16 mouse cellular contexts compared by ENCODE assay signal in the genomic region with DNA sequence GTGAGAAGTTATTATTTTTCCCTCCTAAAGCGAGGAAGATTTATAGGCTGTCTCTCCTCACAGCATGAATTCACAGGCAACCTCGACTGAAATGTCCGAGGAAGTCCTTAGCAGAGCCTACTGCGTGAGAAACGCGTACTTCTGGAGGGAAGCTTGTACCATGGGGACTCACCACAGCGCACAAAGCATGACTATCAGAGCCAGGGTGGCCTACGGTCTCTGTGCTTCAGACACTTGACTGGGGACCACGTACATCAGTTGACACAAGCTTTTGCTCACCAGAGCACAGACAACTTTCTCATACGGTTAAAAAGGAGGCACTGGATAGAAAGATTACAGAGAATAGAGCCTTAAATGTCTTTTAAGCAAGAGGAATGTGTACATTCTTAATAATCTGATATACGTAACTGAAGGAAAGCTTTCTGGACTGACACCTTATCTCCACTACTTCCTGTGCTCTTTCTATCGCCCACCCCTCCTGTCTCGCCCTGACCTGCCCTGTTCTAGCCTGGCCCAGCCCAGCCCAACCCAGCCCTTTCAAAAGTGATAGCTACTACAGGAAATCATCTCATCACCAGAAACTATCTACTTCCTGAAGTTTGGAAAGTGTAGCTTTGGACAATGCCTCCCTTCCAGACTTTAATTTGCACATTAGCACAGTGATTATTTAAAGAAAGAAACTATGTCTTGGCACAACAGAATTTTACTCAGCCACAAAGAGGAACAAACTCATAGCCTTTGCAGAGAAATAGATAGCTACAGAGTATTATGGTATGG.
DNase-seq lines count a peak whose midpoint lies in the region; ATAC-seq and TF ChIP-seq lines count a peak whose summit lies in the region.
"Had no signal": no experiment of that assay in that cellular context is flagged by ENCODE, and none has a peak within 500 bp of the region (broad histone marks: within the 10 kb centered on the region; RNA-seq: fewer than 3 reads in every experiment).

No protein-coding gene starts in this region.

- no peak for TF ChIP-seq CTCF in brain, embryonic 14.5 days (IDR thresholded peaks at IDR 0.05; ENCODE audit: borderline replicate concordance, extremely low read depth, insufficient read depth, insufficient read length)

- H3K36me3 ChIP-seq in hindbrain, embryonic 14.5 days (replicated peaks; ENCODE audit: control insufficient read depth, insufficient read depth) = no peaks in the 10 kb centered on the region
- no peaks in the 10 kb centered on the region for H3K36me3 ChIP-seq in hindbrain, embryonic 12.5 days
- H3K36me3 ChIP-seq: forebrain, embryonic 12.5 days; stomach, embryonic 15.5 days had no signal

- H3K27ac ChIP-seq in hindbrain, embryonic 14.5 days = no peak overlapping the region
- no peak overlapping the region for H3K27ac ChIP-seq in hindbrain, embryonic 12.5 days
- H3K27ac ChIP-seq: forebrain, embryonic 12.5 days; stomach, embryonic 15.5 days had no signal

- H3K9me3 ChIP-seq in hindbrain, embryonic 14.5 days (ENCODE audit: control insufficient read depth, low read length) = no peaks in the 10 kb centered on the region
- no peaks in the 10 kb centered on the region for H3K9me3 ChIP-seq in hindbrain, embryonic 12.5 days (replicated peaks)
- H3K9me3 ChIP-seq: forebrain, embryonic 12.5 days; stomach, embryonic 15.5 days had no signal

- DNase-seq in hindbrain, embryonic 14.5 days (ENCODE audit: low spot score) = no peak
- peak; percentile 39 for DNase-seq in brain, embryonic 14.5 days (ENCODE audit: low read depth)
- DNase-seq in spleen, postnatal 4 days (ENCODE audit: low spot score in 2 of 2) = no peak
- no peak for DNase-seq in gastrocnemius, postnatal 14 days
- DNase-seq: cerebellum, postnatal 25 days; kidney, adult 11 months; left cerebral cortex, postnatal 4 days; lung, postnatal 14 days; right cerebral cortex, postnatal 4 days; thymus, postnatal 14 days had no signal

- H3K9ac ChIP-seq in hindbrain, embryonic 14.5 days = no peak overlapping the region
- no peak overlapping the region for H3K9ac ChIP-seq in hindbrain, embryonic 12.5 days
- H3K9ac ChIP-seq: forebrain, embryonic 12.5 days; stomach, embryonic 15.5 days had no signal

- 0 out of 2 replicates have a peak, but pooled peaks have one; percentile 14 for ATAC-seq in hindbrain, embryonic 14.5 days (ENCODE audit: low FRiP score)
- no peak for ATAC-seq in hindbrain, embryonic 12.5 days (ENCODE audit: low FRiP score)
- ATAC-seq in common myeloid progenitor, adult 5-6 weeks (replicated peaks; ENCODE audit: low read depth, poor library complexity, severe bottlenecking) = peak; percentile 90
- peak; percentile 89 for ATAC-seq in megakaryocyte progenitor cell, adult 5-6 weeks (replicated peaks; ENCODE audit: poor library complexity)
- ATAC-seq: Patski had no signal

- WGBS in hindbrain, embryonic 14.5 days = 59% methylated on average over 13 of the region's 13 CpGs
- WGBS in hindbrain, embryonic 12.5 days = 57% methylated on average over 13 of the region's 13 CpGs

- no peak for TF ChIP-seq POLR2A in brain, embryonic 14.5 days (IDR thresholded peaks at IDR 0.05; ENCODE audit: borderline replicate concordance, extremely low read depth, insufficient read depth, insufficient read length, poor library complexity, severe bottlenecking)

- no peak overlapping the region for H3K4me2 ChIP-seq in hindbrain, embryonic 14.5 days (replicated peaks)
- H3K4me2 ChIP-seq in hindbrain, embryonic 12.5 days (replicated peaks) = no peak overlapping the region
- H3K4me2 ChIP-seq: forebrain, embryonic 12.5 days; stomach, embryonic 15.5 days had no signal

- intact Hi-C loops in gastrocnemius, postnatal 14 days (cut with DNase I; ENCODE audit: low total_unique reads) = no loop called here

- no peak overlapping the region for H3K4me3 ChIP-seq in hindbrain, embryonic 14.5 days (replicated peaks; ENCODE audit: low read length)
- H3K4me3 ChIP-seq in hindbrain, embryonic 12.5 days = no peak overlapping the region
- H3K4me3 ChIP-seq: forebrain, embryonic 12.5 days; stomach, embryonic 15.5 days had no signal

- 0 out of 2 replicates have a peak, but pooled peaks cover 5% of the 10 kb centered on the region for H3K4me1 ChIP-seq in hindbrain, embryonic 14.5 days (replicated peaks; ENCODE audit: control insufficient read depth, insufficient read depth, low read length)
- H3K4me1 ChIP-seq in hindbrain, embryonic 12.5 days = 0 out of 2 replicates have a peak, but pooled peaks cover 3% of the 10 kb centered on the region
- H3K4me1 ChIP-seq: forebrain, embryonic 12.5 days; stomach, embryonic 15.5 days had no signal

- H3K27me3 ChIP-seq in hindbrain, embryonic 14.5 days (ENCODE audit: control insufficient read depth, insufficient read depth, low read length) = no peaks in the 10 kb centered on the region
- no peaks in the 10 kb centered on the region for H3K27me3 ChIP-seq in hindbrain, embryonic 12.5 days
- H3K27me3 ChIP-seq: forebrain, embryonic 12.5 days; stomach, embryonic 15.5 days had no signal
